Mouse (Mus musculus): ENCODE results near the gene Robo2.
A peak's percentile ranks its signal among the peaks of the same experiment; 100 is the strongest.
"Not testable (repeated sequence)": the region's sequence is repeated elsewhere in the genome, so short reads cannot be mapped to it uniquely, and the experiment has no call there.

Gene Robo2

DNA sequence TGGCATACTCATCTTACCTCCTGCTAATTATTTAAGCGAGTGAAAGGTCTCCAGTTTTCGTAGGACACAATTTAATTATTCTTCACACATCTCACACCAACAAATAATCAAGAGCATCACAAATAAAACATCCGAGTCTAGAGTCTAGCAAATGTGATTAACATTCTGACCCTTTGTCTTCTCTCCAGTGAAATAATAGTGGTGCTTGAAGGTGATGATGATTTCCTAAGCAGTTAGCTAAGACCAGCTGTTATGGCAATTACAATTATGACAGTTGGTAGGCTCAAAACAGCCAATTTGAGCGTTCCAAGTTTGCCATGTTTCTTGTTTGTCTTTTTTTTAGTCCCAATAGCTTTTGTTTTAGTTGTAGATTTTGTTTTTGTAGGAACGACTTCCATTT lies 210.9 kb downstream of the Robo2 start:
- no peak for DNase-seq (ENCODE audit: extremely low spot score)

GRCm38 (mm10) chr16:74200024-74200703 lies 211.5 kb downstream of the Robo2 start:
- no peak for DNase-seq (ENCODE audit: extremely low spot score)

DNA sequence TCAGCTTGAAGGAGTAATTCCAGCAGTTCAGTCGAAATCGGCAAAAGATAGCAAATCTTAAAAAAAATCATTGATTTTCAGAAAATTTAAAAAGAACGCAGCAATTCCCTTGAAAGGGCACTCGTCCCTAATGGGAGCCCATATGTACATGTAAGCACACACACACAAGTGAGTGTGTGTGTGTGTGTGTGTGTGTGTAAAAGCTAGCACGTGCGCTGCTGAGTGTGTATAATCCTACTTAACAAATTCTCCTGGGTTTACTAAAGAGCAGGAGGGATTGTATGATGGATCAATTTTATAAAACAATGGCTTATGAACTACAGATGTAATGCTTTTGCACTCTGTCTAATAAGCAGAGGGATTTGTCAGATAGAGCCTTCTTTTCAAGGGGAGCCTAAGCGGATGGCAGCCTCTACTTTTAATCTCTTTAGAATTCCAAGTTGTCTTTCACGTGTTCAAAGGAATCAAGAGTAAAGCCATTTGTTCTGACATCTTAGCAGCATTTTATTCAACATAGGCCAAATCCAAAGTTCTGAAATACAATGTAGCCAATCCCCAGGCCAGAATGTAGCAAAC lies 218.6 kb downstream of the Robo2 start:
- no peak for DNase-seq (ENCODE audit: extremely low spot score)

DNA sequence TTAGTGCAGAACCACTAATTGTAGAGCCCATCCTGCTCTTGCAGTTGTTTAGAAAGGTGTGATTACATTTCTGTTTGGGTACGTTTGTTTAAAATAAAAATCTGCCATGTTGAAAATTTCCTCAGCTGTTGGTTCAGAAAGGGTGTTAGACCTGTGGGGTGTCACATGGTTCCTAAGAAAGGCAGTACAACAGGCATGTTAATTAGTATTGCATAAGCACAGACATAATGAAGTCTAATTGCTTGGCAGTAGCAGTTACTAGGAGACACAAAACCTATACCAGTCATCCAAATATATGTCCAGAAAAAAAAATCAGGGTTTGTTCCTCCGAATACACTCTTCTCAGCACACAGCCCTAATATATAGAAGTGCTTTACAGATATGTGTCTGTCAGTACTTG lies 220.0 kb downstream of the Robo2 start:
- no peak for DNase-seq (ENCODE audit: extremely low spot score)

DNA sequence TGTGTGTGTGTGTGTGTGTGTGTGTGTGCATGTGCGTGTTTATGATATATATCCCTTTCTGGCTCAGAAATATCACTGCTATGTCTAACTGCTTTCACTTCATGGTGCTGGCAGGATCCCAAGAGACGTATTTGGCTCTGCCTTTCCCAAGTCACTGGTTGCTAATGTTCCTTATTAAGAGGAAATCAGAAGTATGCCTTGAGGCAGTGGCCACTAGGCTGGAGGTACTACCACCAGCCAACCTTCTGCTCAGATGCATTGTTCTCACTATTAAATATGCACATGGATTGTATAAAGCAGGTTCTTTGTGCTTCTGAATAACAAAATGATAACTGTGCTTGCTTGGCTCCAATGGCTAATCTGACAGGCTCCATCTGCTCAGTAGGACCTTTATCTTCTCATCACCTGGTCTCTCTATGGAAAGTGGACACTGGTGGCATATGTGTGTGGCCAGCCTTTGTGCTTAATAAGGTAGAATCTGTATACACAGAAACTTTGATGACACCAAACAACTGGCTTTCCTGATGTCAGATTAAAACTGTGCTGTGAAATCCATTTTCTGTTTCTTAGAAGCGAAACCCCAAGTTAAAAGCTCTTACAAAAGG lies 229.0 kb downstream of the Robo2 start:
- no peak for DNase-seq (ENCODE audit: extremely low spot score)

DNA sequence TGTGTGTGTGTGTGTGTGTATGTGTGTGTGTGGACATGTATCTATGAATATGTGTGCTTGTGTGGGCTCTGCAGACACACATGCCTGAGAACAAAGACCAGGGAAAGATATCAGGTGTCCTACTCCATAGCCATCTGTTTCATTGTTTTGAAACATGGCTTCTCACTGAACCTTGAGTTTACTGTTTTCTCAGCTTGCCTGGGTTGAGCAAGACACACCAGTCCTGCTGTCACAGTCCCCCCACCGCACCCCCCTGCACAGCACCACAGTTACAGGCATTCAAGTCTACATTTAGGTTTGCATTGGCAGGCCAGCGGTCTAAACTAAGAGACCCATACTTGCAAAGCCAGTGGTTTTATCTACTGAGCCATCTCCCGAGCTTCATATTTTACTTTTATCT lies 239.0 kb downstream of the Robo2 start:
- peak; percentile 7 for DNase-seq (ENCODE audit: extremely low spot score)

GRCm38 (mm10) chr16:74169642-74170041 lies 242.0 kb downstream of the Robo2 start:
- DNase-seq (ENCODE audit: extremely low spot score) = no peak

- no peak for DNase-seq (ENCODE audit: extremely low spot score)
These were observed 242.5 kb downstream of the Robo2 start for GRCm38 (mm10) chr16:74169121-74169520.

DNA sequence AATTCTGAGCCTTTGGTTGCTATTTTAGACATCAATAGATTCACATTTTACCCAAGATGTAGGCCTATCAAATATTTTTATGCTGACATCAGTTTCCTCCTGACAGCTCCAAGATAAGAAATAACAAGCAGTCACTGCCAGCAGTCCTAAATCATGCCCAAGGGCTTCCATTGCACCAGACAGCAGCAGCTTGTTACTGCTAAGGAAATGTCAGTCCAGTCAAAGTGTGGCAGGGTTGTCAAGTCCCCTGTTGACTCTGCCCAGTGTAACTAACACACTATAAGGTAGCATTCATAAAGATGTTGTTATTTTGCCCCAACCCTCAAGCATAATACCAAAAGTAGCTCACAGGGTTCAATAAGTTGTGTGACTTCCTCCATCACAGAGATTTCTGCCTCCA lies 243.8 kb downstream of the Robo2 start:
- DNase-seq (ENCODE audit: extremely low spot score) = no peak

GRCm38 (mm10) chr16:74162041-74162440 lies 249.6 kb downstream of the Robo2 start:
- no peak for DNase-seq (ENCODE audit: extremely low spot score)

DNA sequence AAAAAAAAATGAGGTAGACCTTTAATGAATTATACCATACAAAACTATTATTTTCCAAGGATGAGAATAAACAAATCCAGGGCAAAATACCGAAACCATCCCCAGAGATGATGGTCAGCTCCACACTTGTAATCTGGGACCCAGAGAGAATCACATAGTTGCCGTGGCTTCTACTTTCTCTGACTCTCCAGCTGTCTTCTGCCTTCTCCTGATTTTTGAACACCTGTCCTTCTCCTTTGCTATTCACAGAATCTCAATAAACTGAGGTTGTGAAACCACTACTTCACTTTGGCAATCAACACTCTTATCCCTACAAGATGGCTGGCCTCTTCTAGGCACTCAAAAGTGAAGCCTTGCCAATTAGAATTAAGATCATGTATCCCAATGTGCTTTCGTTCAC lies 252.4 kb downstream of the Robo2 start:
- DNase-seq (ENCODE audit: extremely low spot score) = no peak

DNA sequence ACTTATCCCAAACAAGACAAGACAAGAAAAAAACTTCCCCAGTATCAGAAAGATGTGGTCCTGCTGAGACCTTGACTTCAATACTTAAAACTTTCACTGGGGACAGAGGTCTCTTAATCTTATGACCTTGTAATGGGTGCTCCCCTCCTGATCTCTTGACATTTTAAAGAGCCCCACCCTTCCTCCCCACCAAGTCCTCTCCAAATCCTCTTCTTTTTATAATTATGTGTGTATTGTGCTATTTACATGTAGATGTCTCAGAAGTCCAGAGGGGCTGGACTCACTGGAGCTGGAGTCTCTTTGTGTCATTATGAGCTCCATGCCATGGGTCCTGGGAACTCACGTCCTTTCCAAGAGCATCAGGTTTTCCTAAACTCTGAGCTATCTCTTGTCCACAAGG lies 275.4 kb downstream of the Robo2 start:
- DNase-seq (ENCODE audit: extremely low spot score) = no peak

GRCm38 (mm10) chr16:74132833-74133232 lies 278.8 kb downstream of the Robo2 start:
- DNase-seq (ENCODE audit: extremely low spot score) = no peak

GRCm38 (mm10) chr16:74131370-74131769 lies 280.3 kb downstream of the Robo2 start:
- DNase-seq (ENCODE audit: extremely low spot score) = no peak

GRCm38 (mm10) chr16:74128443-74128983 lies 283.1 kb downstream of the Robo2 start:
- no peak for DNase-seq (ENCODE audit: extremely low spot score)

DNA sequence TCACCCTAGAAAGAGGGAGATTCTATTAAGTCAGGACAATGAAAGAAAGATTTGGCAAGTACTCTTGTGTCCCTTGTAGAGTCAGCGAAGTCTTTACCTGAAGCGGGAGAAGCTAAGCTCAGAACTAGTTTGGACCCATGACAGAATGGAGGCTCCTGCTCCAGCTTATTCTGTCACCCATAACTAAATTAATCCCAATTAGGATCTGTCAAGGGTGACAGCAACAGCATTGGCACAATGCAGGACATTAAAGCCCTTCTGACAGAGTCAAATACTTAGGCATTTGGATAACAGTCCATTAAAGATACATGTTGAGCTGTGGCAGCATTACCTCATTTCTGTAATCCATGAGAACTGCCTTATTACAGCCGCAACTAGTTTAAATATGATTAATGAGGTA lies 298.5 kb downstream of the Robo2 start:
- DNase-seq (ENCODE audit: extremely low spot score) = no peak

- DNase-seq (ENCODE audit: extremely low spot score) = no peak
These were observed 300.5 kb downstream of the Robo2 start for GRCm38 (mm10) chr16:74111101-74111500.

DNA sequence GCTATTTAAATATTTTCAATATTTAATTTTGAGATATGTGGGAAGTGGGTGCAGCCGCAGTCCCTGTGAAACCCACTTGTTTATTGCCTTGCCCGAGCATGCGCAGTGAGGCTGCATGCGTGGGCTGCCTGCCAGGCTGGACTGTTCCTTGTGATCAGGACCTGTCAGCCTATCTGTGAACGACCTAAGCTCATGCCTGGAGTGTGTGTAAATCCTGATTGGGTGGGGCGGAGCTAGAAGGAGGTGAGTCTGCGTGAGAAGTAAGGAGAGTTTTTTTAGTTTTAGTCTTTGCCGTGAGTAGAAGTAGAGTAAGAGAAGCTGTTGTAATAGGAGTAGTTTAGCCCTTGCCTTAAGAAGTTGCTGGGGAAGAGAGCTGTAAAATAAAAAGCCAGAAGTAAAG lies 307.2 kb downstream of the Robo2 start:
- not testable (repeated sequence) for DNase-seq (ENCODE audit: extremely low spot score)

DNA sequence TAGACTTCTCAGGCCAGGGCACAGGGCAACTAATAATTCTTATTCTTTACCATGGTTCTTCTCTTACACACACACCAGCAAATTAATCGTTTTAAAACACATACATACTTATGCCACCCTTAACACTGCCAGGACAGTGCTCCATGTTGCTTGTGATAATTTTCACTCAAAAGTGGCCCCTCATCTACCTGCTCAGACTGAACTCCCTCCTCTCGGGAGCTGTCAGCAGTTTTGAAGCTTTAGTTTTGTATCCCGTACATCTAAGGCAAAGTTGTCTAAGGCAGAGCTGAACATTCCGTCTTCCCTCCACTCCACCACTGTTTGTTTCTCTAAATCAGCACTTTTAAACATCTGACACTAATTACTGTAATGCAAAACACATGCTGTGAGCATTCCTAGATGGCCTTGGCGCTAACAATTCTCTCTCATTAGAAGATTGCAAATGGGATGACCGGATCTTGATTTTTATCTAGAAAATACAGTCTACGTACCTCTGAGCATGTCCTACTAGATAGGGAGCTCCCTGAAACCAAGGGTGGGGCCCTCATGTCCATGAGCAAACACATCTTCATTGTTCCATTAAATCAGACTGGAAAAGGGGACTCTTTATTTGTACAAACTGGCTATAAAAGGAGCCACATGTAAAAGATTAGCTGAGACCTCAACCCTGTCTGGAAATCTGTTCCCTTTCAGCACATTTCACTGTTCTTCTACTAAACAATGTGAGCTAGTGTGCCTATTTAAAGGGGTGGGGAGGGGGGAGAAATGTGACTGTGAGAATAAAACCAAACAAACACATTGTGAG lies 318.4 kb downstream of the Robo2 start:
- peak; percentile 50 for DNase-seq (ENCODE audit: extremely low spot score)

GRCm38 (mm10) chr16:74089951-74090350 lies 321.7 kb downstream of the Robo2 start:
- no peak for DNase-seq (ENCODE audit: extremely low spot score)

- DNase-seq (ENCODE audit: extremely low spot score) = no peak
These were observed 327.4 kb downstream of the Robo2 start for GRCm38 (mm10) chr16:74084188-74084587.

GRCm38 (mm10) chr16:74072671-74073070 lies 339.0 kb downstream of the Robo2 start:
- no peak for DNase-seq (ENCODE audit: extremely low spot score)
